Mouse (Mus musculus): ENCODE results near the gene Foxg1.

- TF ChIP-seq POLR2A (IDR thresholded peaks at IDR 0.05; ENCODE audit: low read depth, low read length) (no peak), CTCF (IDR thresholded peaks at IDR 0.05; ENCODE audit: extremely low read depth, insufficient read depth, insufficient read length, insufficient replicate concordance) (no peak)
These were observed 3.0 kb upstream of the Foxg1 start for GRCm38 (mm10) chr12:49379446-49379845.

Measured in spleen, adult 2 months (tissue).